Mouse (Mus musculus): ENCODE data around the gene Myo18a. TPM values are rescaled to one million over a fixed set of nuclear protein-coding genes. Genes with fewer than 3 reads are reported as not detected.

The Myo18a gene
- total RNA-seq, 2 experiments from 2014 or later = 345 to 399 TPM

GRCm38 (mm10) chr11:77852195-77852594 is 89.1 kb downstream of the Myo18a start:
- no peak for DNase-seq

GRCm38 (mm10) chr11:77852941-77853668 is 90.1 kb downstream of the Myo18a start:
- no peak overlapping the region for H3K4me3 ChIP-seq
- DNase-seq = no peak
- TF ChIP-seq CTCF (IDR thresholded peaks at IDR 0.05) = no peak
- intact Hi-C loops (cut with DNase I) = no loop called here
- H3K27ac ChIP-seq = no peak overlapping the region

More at GRCm38 (mm10) chr11:77852195-77852594, 89.1 kb downstream of the Myo18a start:
- H3K4me3 ChIP-seq = no peak overlapping the region
- intact Hi-C loops (cut with DNase I) = no loop called here
- no peak for TF ChIP-seq CTCF (IDR thresholded peaks at IDR 0.05)
- H3K27ac ChIP-seq = no peak overlapping the region

- TF ChIP-seq CTCF (IDR thresholded peaks at IDR 0.05) = no peak
- DNase-seq = no peak
- H3K4me3 ChIP-seq = no peak overlapping the region
- intact Hi-C loops (cut with DNase I) = loop anchor here (1.0 kb wide), 1 partner anchor 16 kb away; no protein-coding TSS in a partner anchor
- no peak overlapping the region for H3K27ac ChIP-seq
Measured at GRCm38 (mm10) chr11:77854641-77855040, 91.6 kb downstream of the Myo18a start.

GRCm38 (mm10) chr11:77855396-77855795 is 92.3 kb downstream of the Myo18a start:
- Histone ChIP-seq H3K4me3 (no peak overlapping the region), H3K27ac (no peak overlapping the region)
- TF ChIP-seq CTCF (IDR thresholded peaks at IDR 0.05) = no peak
- intact Hi-C loops (cut with DNase I) = no loop called here
- DNase-seq = no peak

GRCm38 (mm10) chr11:77857089-77857488 is 94.0 kb downstream of the Myo18a start:
- TF ChIP-seq CTCF (IDR thresholded peaks at IDR 0.05) = no peak
- intact Hi-C loops (cut with DNase I) = no loop called here
- Histone ChIP-seq H3K27ac (no peak overlapping the region), H3K4me3 (no peak overlapping the region)
- DNase-seq = no peak

GRCm38 (mm10) chr11:77858589-77858988 is 95.5 kb downstream of the Myo18a start:
- TF ChIP-seq CTCF (IDR thresholded peaks at IDR 0.05) = no peak
- no peak for DNase-seq
- no peak overlapping the region for H3K4me3 ChIP-seq
- intact Hi-C loops (cut with DNase I) = no loop called here
- H3K27ac ChIP-seq = no peak overlapping the region

- DNase-seq = no peak
- TF ChIP-seq CTCF (IDR thresholded peaks at IDR 0.05) = no peak
- Histone ChIP-seq H3K4me3 (no peak overlapping the region), H3K27ac (no peak overlapping the region)
- intact Hi-C loops (cut with DNase I) = no loop called here
Measured at GRCm38 (mm10) chr11:77860947-77861346, 97.9 kb downstream of the Myo18a start.

GRCm38 (mm10) chr11:77862887-77863286 is 99.8 kb downstream of the Myo18a start:
- intact Hi-C loops (cut with DNase I) = no loop called here
- Histone ChIP-seq H3K4me3 (no peak overlapping the region), H3K27ac (no peak overlapping the region)
- DNase-seq = no peak
- TF ChIP-seq CTCF (IDR thresholded peaks at IDR 0.05) = no peak

- no peak for DNase-seq
- Histone ChIP-seq H3K27ac (no peak overlapping the region), H3K4me3 (no peak overlapping the region)
- TF ChIP-seq CTCF (IDR thresholded peaks at IDR 0.05) = no peak
- intact Hi-C loops (cut with DNase I) = no loop called here
Measured at GRCm38 (mm10) chr11:77864771-77865170, 101.7 kb downstream of the Myo18a start.

- no peak overlapping the region for H3K4me3 ChIP-seq
- DNase-seq = no peak
- no peak for TF ChIP-seq CTCF (IDR thresholded peaks at IDR 0.05)
- H3K27ac ChIP-seq = no peak overlapping the region
- intact Hi-C loops (cut with DNase I) = no loop called here
Measured at GRCm38 (mm10) chr11:77867419-77868083, 104.5 kb downstream of the Myo18a start.

GRCm38 (mm10) chr11:77871436-77871835 is 108.4 kb downstream of the Myo18a start:
- no peak for TF ChIP-seq CTCF (IDR thresholded peaks at IDR 0.05)
- DNase-seq = no peak
- Histone ChIP-seq H3K4me3 (no peak overlapping the region), H3K27ac (no peak overlapping the region)
- intact Hi-C loops (cut with DNase I) = loop anchor here (5.0 kb wide), 1 partner anchor 96 kb away; no protein-coding TSS in a partner anchor

GRCm38 (mm10) chr11:77872236-77872635 is 109.2 kb downstream of the Myo18a start:
- H3K27ac ChIP-seq = no peak overlapping the region
- H3K4me3 ChIP-seq = no peak overlapping the region
- DNase-seq = no peak
- intact Hi-C loops (cut with DNase I) = loop anchor here (5.0 kb wide), 1 partner anchor 95 kb away; no protein-coding TSS in a partner anchor
- no peak for TF ChIP-seq CTCF (IDR thresholded peaks at IDR 0.05)

GRCm38 (mm10) chr11:77872685-77873084 is 109.6 kb downstream of the Myo18a start:
- intact Hi-C loops (cut with DNase I) = loop anchor here (5.0 kb wide), 1 partner anchor 95 kb away; no protein-coding TSS in a partner anchor
- no peak for TF ChIP-seq CTCF (IDR thresholded peaks at IDR 0.05)
- Histone ChIP-seq H3K27ac (no peak overlapping the region), H3K4me3 (no peak overlapping the region)
- no peak for DNase-seq

Measured in gastrocnemius, adult 2 months (tissue).